Mouse (Mus musculus) cortical plate, adult 2 months (tissue): Measurements from ENCODE around the gene Nrd1.

ENCODE experiments used
- CTCF ChIP-seq: fragments of 200-500 bp; IDR thresholded peaks from 2 replicates; pipeline ENCODE4 v1.5.1; 2011; ENCODE audit warnings: mild to moderate bottlenecking, control low read depth, low read length; ENCODE audit not compliant: insufficient read depth; ENCODE audit errors: extremely low read depth
- POLR2A ChIP-seq: fragments of 200-500 bp; IDR thresholded peaks from 2 replicates; pipeline ENCODE4 v1.6.1; 2011; ENCODE audit warnings: mild to moderate bottlenecking, low read length, control low read depth; ENCODE audit not compliant: insufficient read depth; ENCODE audit errors: extremely low read depth

- TF ChIP-seq POLR2A, result no peak
- TF ChIP-seq CTCF, result no peak
Observed at GRCm38 (mm10) chr4:109109012-109109411, 108.6 kb downstream of the Nrd1 start.
